Mouse (Mus musculus) MEL (cell line): ENCODE measurements around the gene Me1. TPM values are rescaled to one million over a fixed set of nuclear protein-coding genes. Genes with fewer than 3 reads are reported as not detected.

Source experiments
- DNase-seq: peaks from one replicate; pipeline ENCODE4 v3.0.0; 2011; ENCODE audit warnings: low read depth, low spot score
- H3K27ac ChIP-seq: 2 replicates; pipeline ENCODE4 v1.5.1; 2012; ENCODE audit warnings: low read depth, mild to moderate bottlenecking, control low read depth, low read length, moderate library complexity; ENCODE audit not compliant: control insufficient read depth
- H3K27me3 ChIP-seq, 2 experiments: fragments of 150-350 bp in 1 of 2; sonication (generic) in 1 of 2; 2 replicates each; pipeline ENCODE4 v1.6.1; 2012; ENCODE audit warnings: low read length in 2 of 2, mild to moderate bottlenecking in 2 of 2, improper control_type of control experiment in 1 of 2, moderate library complexity in 1 of 2; ENCODE audit not compliant: insufficient read depth in 2 of 2, control insufficient read depth in 1 of 2
- H3K36me3 ChIP-seq, 2 experiments: 2 replicates each; pipeline ENCODE4 v1.6.1; 2012 to 2014; ENCODE audit warnings: low read length in 2 of 2, improper control_type of control experiment in 1 of 2, inconsistent platforms in 1 of 2, mild to moderate bottlenecking in 1 of 2; ENCODE audit not compliant: insufficient read depth in 2 of 2, control insufficient read depth in 1 of 2
- H3K4me1 ChIP-seq, 2 experiments: fragments of 150-350 bp in 1 of 2; sonication (generic) in 1 of 2; 2 replicates each; pipeline ENCODE4 v1.6.1; 2012; ENCODE audit warnings: low read length in 2 of 2, improper control_type of control experiment in 1 of 2, mild to moderate bottlenecking in 1 of 2; ENCODE audit not compliant: insufficient read depth in 2 of 2, control insufficient read depth in 1 of 2
- H3K4me3 ChIP-seq, 2 experiments: fragments of 150-350 bp in 1 of 2; sonication (generic) in 1 of 2; 2 replicates each; pipeline ENCODE4 v1.5.1; 2012; ENCODE audit warnings: low read depth in 2 of 2, low read length in 2 of 2, mild to moderate bottlenecking in 2 of 2, moderate library complexity in 2 of 2, control low read depth in 1 of 2, improper control_type of control experiment in 1 of 2; ENCODE audit not compliant: control insufficient read depth in 1 of 2, insufficient read depth in 1 of 2
- H3K79me2 ChIP-seq: 2 replicates; pipeline ENCODE4 v1.6.1; 2012; ENCODE audit warnings: mild to moderate bottlenecking, low read length, moderate library complexity; ENCODE audit not compliant: control insufficient read depth, poor library complexity, insufficient read depth
- H3K9ac ChIP-seq: 2 replicates; pipeline ENCODE4 v1.6.1; 2012; ENCODE audit warnings: low read depth, mild to moderate bottlenecking, control low read depth, low read length, moderate library complexity; ENCODE audit not compliant: control insufficient read depth, poor library complexity, severe bottlenecking
- H3K9me3 ChIP-seq: fragments of 150-350 bp; sonication (generic); replicated peaks from 2 replicates; pipeline ENCODE4 v1.6.1; 2012; ENCODE audit warnings: mild to moderate bottlenecking, low read length, improper control_type of control experiment, moderate library complexity; ENCODE audit not compliant: insufficient read depth
- CHD1 ChIP-seq: IDR thresholded peaks from 2 replicates; pipeline ENCODE4 v1.6.1; 2012; ENCODE audit warnings: low read depth, mild to moderate bottlenecking, inconsistent platforms, low read length, improper control_type of control experiment
- CTCF ChIP-seq, 3 experiments: IDR thresholded peaks in 2 of 3; conservative IDR thresholded peaks in 1 of 3; 2 replicates each; pipeline ENCODE4 v1.5.1; 2011 to 2012; ENCODE audit warnings: low read length in 3 of 3, low read depth in 2 of 3, mild to moderate bottlenecking in 2 of 3, improper control_type of control experiment in 1 of 3, inconsistent platforms in 1 of 3, mixed read lengths in 1 of 3, moderate library complexity in 1 of 3; ENCODE audit not compliant: control insufficient read depth in 1 of 3, insufficient read depth in 1 of 3, poor library complexity in 1 of 3, severe bottlenecking in 1 of 3
- E2F4 ChIP-seq: IDR thresholded peaks from 2 replicates; pipeline ENCODE4 v1.6.1; 2011; ENCODE audit warnings: low read depth, low read length, improper control_type of control experiment, borderline replicate concordance
- EP300 ChIP-seq, 2 experiments: IDR thresholded peaks; 2 replicates each; pipeline ENCODE4 v1.6.1; 2011; ENCODE audit warnings: improper control_type of control experiment in 2 of 2, low read length in 2 of 2, low read depth in 1 of 2, mild to moderate bottlenecking in 1 of 2
- GATA1 ChIP-seq: IDR thresholded peaks from 2 replicates; pipeline ENCODE4 v1.6.1; 2011; ENCODE audit warnings: low read depth, low read length, improper control_type of control experiment
- MAFK ChIP-seq: IDR thresholded peaks from 2 replicates; pipeline ENCODE4 v1.6.1; 2011; ENCODE audit warnings: low read depth, mild to moderate bottlenecking, low read length, improper control_type of control experiment, borderline replicate concordance
- MAX ChIP-seq: IDR thresholded peaks from 2 replicates; pipeline ENCODE4 v1.6.1; 2011; ENCODE audit warnings: low read length, improper control_type of control experiment
- MYB ChIP-seq: IDR thresholded peaks from 2 replicates; pipeline ENCODE4 v1.6.1; 2011; ENCODE audit warnings: mild to moderate bottlenecking, low read depth, low read length, improper control_type of control experiment
- NELFE ChIP-seq: IDR thresholded peaks from 2 replicates; pipeline ENCODE4 v1.6.1; 2011; ENCODE audit warnings: low read depth, low read length, improper control_type of control experiment
- NRF1 ChIP-seq: IDR thresholded peaks from 2 replicates; pipeline ENCODE4 v1.6.1; 2014; ENCODE audit warnings: low read depth, mild to moderate bottlenecking, inconsistent platforms, low read length, improper control_type of control experiment, moderate library complexity; ENCODE audit not compliant: poor library complexity, insufficient read depth, severe bottlenecking
- POLR2AphosphoS5 ChIP-seq: IDR thresholded peaks from 2 replicates; pipeline ENCODE4 v1.6.1; 2012; ENCODE audit warnings: low read depth, borderline replicate concordance, mild to moderate bottlenecking, inconsistent platforms, low read length, moderate library complexity, mixed read lengths
- RAD21 ChIP-seq: IDR thresholded peaks from 2 replicates; pipeline ENCODE4 v1.6.1; 2011; ENCODE audit warnings: mild to moderate bottlenecking, low read depth, low read length, improper control_type of control experiment
- RCOR1 ChIP-seq: IDR thresholded peaks from 2 replicates; pipeline ENCODE4 v1.6.1; 2012; ENCODE audit warnings: low read depth, mild to moderate bottlenecking, inconsistent platforms, low read length, improper control_type of control experiment
- SIN3A ChIP-seq: IDR thresholded peaks from 2 replicates; pipeline ENCODE4 v1.6.1; 2012; ENCODE audit warnings: low read length, improper control_type of control experiment, inconsistent platforms
- SMC3 ChIP-seq: IDR thresholded peaks from 2 replicates; pipeline ENCODE4 v1.6.1; 2011; ENCODE audit warnings: low read depth, low read length, improper control_type of control experiment
- TAL1 ChIP-seq: IDR thresholded peaks from 2 replicates; pipeline ENCODE4 v1.6.1; 2012; ENCODE audit warnings: mild to moderate bottlenecking, inconsistent platforms, low read length, moderate library complexity, mixed read lengths
- TBP ChIP-seq: IDR thresholded peaks from 2 replicates; pipeline ENCODE4 v1.8.0; 2011; ENCODE audit warnings: low read depth, low read length, improper control_type of control experiment
- TCF12 ChIP-seq: IDR thresholded peaks from 2 replicates; pipeline ENCODE4 v1.6.1; 2014; ENCODE audit warnings: low read depth, mild to moderate bottlenecking, inconsistent platforms, low read length, improper control_type of control experiment, moderate library complexity
- USF1 ChIP-seq: IDR thresholded peaks from 2 replicates; pipeline ENCODE4 v1.6.1; 2014; ENCODE audit warnings: low read depth, mild to moderate bottlenecking, inconsistent platforms, low read length, improper control_type of control experiment, moderate library complexity
- ZKSCAN1 ChIP-seq: IDR thresholded peaks from 2 replicates; pipeline ENCODE4 v1.6.1; 2012; ENCODE audit warnings: low read depth, mild to moderate bottlenecking, inconsistent platforms, low read length, improper control_type of control experiment, moderate library complexity
- ZNF384 ChIP-seq: IDR thresholded peaks from 2 replicates; pipeline ENCODE4 v1.6.1; 2012; ENCODE audit warnings: low read depth, mild to moderate bottlenecking, inconsistent platforms, low read length, improper control_type of control experiment
- polyA plus RNA-seq, 2 experiments: library from polyadenylated mRNA; stranded (reverse) in 1 of 2; unstranded in 1 of 2; fragments of >175 nt in 1 of 2; fragments of >200 nt in 1 of 2; gene quantifications; 2 replicates each; pipeline versions ENCODE4 v1.2.1 to v1.2.4; 2012; ENCODE audit warnings: low replicate concordance in 2 of 2, low read depth in 1 of 2; ENCODE audit not compliant: insufficient read length in 2 of 2, insufficient read depth in 1 of 2, missing spikeins in 1 of 2
- total RNA-seq: library from RNA; depleted of rRNA; stranded (reverse); fragments of 300-350 nt; gene quantifications from 2 replicates; pipeline ENCODE4 v1.2.3, GENCODE M21; 2012

Gene Me1
- total and polyA plus RNA-seq, 3 experiments, result 7.1 to 123 (median 23.4) TPM

GRCm38 (mm10) chr9:86647931-86648550 lies 47.7 kb downstream of the Me1 start:
- Histone ChIP-seq H3K79me2 (no peaks in the 10 kb centered on the region), H3K4me1 (no peaks in the 10 kb centered on the region), H3K4me3 (no peak overlapping the region), H3K9ac (no peak overlapping the region), H3K27me3 (no peaks in the 10 kb centered on the region), H3K27ac (no peak overlapping the region), H3K36me3 (peaks cover 0 to 10% of the 10 kb centered on the region in 2 experiments; a peak in 2 of 4 replicates), H3K9me3 (no peaks in the 10 kb centered on the region)
- DNase-seq, result no peak
- TF ChIP-seq TAL1 (no peak), RCOR1 (no peak), EP300 (IDR thresholded peaks at IDR 0.05; ENCODE audit: low read depth in 1 of 2, low read length in 2 of 2) (no peak), ZKSCAN1 (no peak), E2F4 (no peak), TCF12 (no peak)

- peak in 2 of 3 experiments; percentile 26 to 46; a peak in 3 of 6 replicates for TF ChIP-seq CTCF (IDR thresholded peaks at IDR 0.05 in 2 of 3, conservative IDR thresholded peaks at IDR 0.05 in 1 of 3; ENCODE audit: control insufficient read depth in 1 of 3, insufficient read depth in 1 of 3, low read depth in 2 of 3, low read length in 3 of 3, poor library complexity in 1 of 3, severe bottlenecking in 1 of 3)
- peak; percentile 47 for TF ChIP-seq SMC3
- peak; percentile 26 for TF ChIP-seq RAD21
- peak; percentile 50 for TF ChIP-seq ZNF384
- no peak for TF ChIP-seq POLR2AphosphoS5
- H3K4me3 ChIP-seq, result no peak overlapping the region
- H3K27me3 ChIP-seq, result no peaks in the 10 kb centered on the region
- H3K36me3 ChIP-seq, result peaks cover 0 to 8% of the 10 kb centered on the region in 2 experiments; a peak in 2 of 4 replicates
- no peak overlapping the region for H3K9ac ChIP-seq
- no peak overlapping the region for H3K27ac ChIP-seq
- peak; percentile 22 for DNase-seq
- no peaks in the 10 kb centered on the region for H3K79me2 ChIP-seq
- H3K4me1 ChIP-seq, result no peaks in the 10 kb centered on the region
- H3K9me3 ChIP-seq, result no peaks in the 10 kb centered on the region
Observed at GRCm38 (mm10) chr9:86646807-86647206, 48.9 kb downstream of the Me1 start.

DNA sequence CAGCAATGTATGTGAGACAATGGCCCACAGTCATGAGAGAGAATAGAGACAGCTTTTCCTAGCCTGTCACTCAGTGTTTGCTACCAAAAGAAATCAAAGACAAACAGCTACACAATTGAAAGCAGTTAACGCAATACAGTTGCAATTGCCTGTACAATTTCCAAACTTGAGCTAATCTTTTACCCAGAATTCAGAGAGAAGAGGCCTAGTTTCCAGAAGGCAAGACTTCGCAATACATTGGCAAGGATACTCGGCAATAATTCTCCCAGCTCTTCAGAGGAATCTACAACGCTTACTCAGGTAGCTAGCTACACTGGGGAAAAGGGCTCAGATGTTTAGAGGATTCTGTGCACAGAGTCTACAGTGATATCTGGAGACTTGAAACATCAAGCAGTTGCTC lies 52.3 kb downstream of the Me1 start:
- no peaks in the 10 kb centered on the region for H3K4me1 ChIP-seq
- H3K4me3 ChIP-seq, result no peak overlapping the region
- no peaks in the 10 kb centered on the region for H3K79me2 ChIP-seq
- H3K27ac ChIP-seq, result no peak overlapping the region
- no peaks in the 10 kb centered on the region for H3K27me3 ChIP-seq
- H3K36me3 ChIP-seq, result peaks cover 0 to 7% of the 10 kb centered on the region in 2 experiments; a peak in 2 of 4 replicates
- no peak for TF ChIP-seq SMC3
- no peak for TF ChIP-seq NELFE
- TF ChIP-seq MAFK, result no peak
- TF ChIP-seq GATA1, result no peak
- no peak for TF ChIP-seq NRF1
- TF ChIP-seq ZNF384, result no peak
- no peak for TF ChIP-seq TBP
- TF ChIP-seq TAL1, result no peak
- no peak for TF ChIP-seq MYB
- no peak for TF ChIP-seq CHD1
- TF ChIP-seq RAD21, result no peak
- TF ChIP-seq USF1, result no peak
- TF ChIP-seq SIN3A, result no peak
- TF ChIP-seq MAX, result no peak
- H3K9me3 ChIP-seq, result no peaks in the 10 kb centered on the region
- no peak for DNase-seq
- no peak overlapping the region for H3K9ac ChIP-seq
